Mouse (Mus musculus) neural tube, embryonic 12.5 days (tissue): ENCODE measurements around the gene Zyg11a. TPM values are rescaled to one million over a fixed set of nuclear protein-coding genes. Genes with fewer than 3 reads are reported as not detected.

Source experiments
- ATAC-seq: fragments of 200-750 bp; cut with Nextera tagmentation; 2 replicates; pipeline ENCODE4 v1.8.0; 2017; ENCODE audit warnings: low read depth, mild to moderate bottlenecking, moderate TSS enrichment, moderate library complexity; ENCODE audit not compliant: low FRiP score
- H3K27ac ChIP-seq: fragments of 300-500 bp; sonication (generic); 2 replicates; pipeline ENCODE4 v1.5.1; 2016
- H3K27me3 ChIP-seq: fragments of 300-500 bp; sonication (generic); replicated peaks from 2 replicates; pipeline ENCODE4 v1.6.1; 2016; ENCODE audit warnings: mild to moderate bottlenecking
- H3K36me3 ChIP-seq: fragments of 300-500 bp; sonication (generic); 2 replicates; pipeline ENCODE4 v1.6.1; 2016; ENCODE audit warnings: mild to moderate bottlenecking
- H3K4me1 ChIP-seq: fragments of 300-500 bp; sonication (generic); 2 replicates; pipeline ENCODE4 v1.6.1; 2016
- H3K4me2 ChIP-seq: fragments of 300-500 bp; sonication (generic); replicated peaks from 2 replicates; pipeline ENCODE4 v1.6.1; 2016; ENCODE audit warnings: mild to moderate bottlenecking
- H3K4me3 ChIP-seq: fragments of 300-500 bp; sonication (generic); 2 replicates; pipeline ENCODE4 v1.5.1; 2016
- H3K9ac ChIP-seq: fragments of 300-500 bp; sonication (generic); 2 replicates; pipeline ENCODE4 v1.6.1; 2016; ENCODE audit warnings: mild to moderate bottlenecking
- H3K9me3 ChIP-seq: fragments of 300-500 bp; sonication (generic); 2 replicates; pipeline ENCODE4 v1.6.1; 2016; ENCODE audit warnings: mild to moderate bottlenecking
- WGBS: fragments of 180-500 bp; shearing (Covaris S2); methylation state at CpG from one replicate; pipeline ENCODE4 v1.1.7; 2016; 5-methylcytosine and 5-hydroxymethylcytosine counted together
- polyA plus RNA-seq: library from polyadenylated mRNA; unstranded; fragments of >200 nt; fragmentation: Nextera tagmentation; extraction: Ambion mirVana; gene quantifications from 2 replicates; pipeline ENCODE4 v1.2.1, GENCODE M21; 2016

The Zyg11a gene
- polyA plus RNA-seq = 0.09 TPM in 1 of 2 replicates, not detected in the other

DNA sequence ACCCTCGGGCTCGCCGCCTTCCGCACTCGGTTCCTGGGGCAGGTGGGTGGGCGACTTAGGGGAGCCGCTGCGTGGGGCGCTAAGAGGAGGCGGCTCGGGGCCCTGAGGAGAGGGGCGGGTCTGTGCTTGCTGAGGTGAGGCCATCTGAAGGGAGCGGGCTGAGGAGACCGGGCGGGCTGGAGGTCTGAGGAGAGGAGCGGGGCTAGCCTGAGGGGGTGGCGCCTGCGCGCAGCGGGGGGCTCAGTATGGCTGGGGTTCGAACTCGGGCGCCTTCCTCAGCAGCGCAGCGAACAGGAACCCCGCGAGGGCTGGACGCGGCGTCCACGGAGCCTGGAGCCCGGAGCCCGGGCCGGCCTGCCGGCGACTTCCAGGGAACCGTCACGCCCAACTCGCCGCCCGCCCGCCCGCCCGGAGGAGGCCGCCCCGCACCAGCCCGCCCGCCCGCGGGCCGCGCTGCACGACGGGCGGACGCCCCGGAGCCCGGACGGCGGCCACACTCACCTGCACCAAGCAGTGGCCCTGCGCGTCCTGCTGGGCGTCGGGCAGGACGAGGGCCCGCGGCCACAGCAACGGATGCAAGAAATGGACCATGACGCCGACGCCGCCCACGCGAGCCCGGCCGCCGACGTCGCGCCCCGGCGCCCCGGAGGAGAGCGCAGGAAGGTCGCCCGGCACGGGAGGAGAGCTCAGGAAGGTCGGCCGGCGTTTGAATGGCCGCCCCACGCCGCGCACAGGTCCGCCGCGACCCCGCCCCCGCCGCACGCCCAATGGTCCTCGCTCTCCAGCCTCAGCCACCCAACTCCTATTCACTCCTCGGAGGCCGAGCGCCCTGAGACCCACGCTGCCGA is at the start of gene Zyg11a:
Zyg11a (minus strand) TSS at position 717 of the 848 bp plus-strand sequence.
- Histone ChIP-seq H3K36me3 (no peaks in the 10 kb centered on the region), H3K9me3 (no peaks in the 10 kb centered on the region), H3K4me3 (peak within 1 kb of the TSS; percentile 37), H3K27ac (no peak within 1 kb of the TSS), H3K9ac (peak within 1 kb of the TSS; percentile 40), H3K4me1 (peaks cover 8% of the 10 kb centered on the region; the same call in 1 of the 2 replicates), H3K4me2 (peak within 1 kb of the TSS; percentile 66), H3K27me3 (peaks cover 46% of the 10 kb centered on the region)
- 1% methylated on average over 103 of the region's 107 CpGs for WGBS
- ATAC-seq = no peak

DNA sequence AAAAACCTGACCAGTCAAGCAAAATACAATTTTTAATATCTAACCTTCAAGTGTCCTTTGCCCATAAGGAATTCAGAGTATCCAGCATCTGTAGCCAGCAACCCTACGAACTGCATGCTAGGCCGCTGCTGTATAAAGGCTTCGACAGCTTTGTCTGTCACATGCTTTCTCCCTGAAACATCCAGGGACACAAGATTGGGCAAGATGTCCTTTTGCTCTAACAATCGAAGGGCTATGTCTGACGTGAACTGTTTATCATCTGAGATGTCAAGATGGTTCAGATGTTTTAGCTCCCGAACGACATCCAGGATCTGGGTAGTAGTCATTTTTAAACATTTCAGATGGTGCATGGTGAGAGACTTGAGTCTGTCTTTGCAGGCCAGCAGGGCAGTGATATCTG is 47.9 kb upstream of the Zyg11a start:
- no peak for ATAC-seq
- H3K27ac ChIP-seq = no peak overlapping the region
- H3K4me2 ChIP-seq = no peak overlapping the region
- H3K4me1 ChIP-seq = no peaks in the 10 kb centered on the region
- H3K9ac ChIP-seq = no peak overlapping the region
- H3K27me3 ChIP-seq = no peaks in the 10 kb centered on the region
- 95% methylated on average over 7 of the region's 7 CpGs for WGBS
- peaks cover 31% of the 10 kb centered on the region for H3K36me3 ChIP-seq
- no peak overlapping the region for H3K4me3 ChIP-seq
- no peaks in the 10 kb centered on the region for H3K9me3 ChIP-seq

DNA sequence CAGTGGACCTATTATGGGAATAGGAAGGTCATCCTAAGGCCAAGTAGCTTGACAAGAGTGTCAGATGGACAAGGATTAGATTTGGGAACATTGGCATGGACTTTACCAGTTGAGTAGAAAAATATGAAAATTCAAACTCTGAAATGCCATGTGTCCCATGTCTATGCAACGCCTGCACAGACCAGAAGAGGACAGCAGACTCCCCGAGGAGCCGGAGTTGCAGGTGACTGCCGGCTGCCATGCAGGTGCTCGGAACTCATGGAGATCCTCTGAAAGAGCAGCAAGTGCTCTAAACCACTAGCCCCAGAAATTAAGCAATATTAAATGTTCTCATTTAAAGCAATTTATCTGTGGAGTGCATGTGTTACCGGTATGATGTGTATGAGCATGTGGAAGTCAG is 35.5 kb upstream of the Zyg11a start:
- Histone ChIP-seq H3K36me3 (peaks cover 72% of the 10 kb centered on the region), H3K9ac (no peak overlapping the region), H3K27me3 (no peaks in the 10 kb centered on the region), H3K27ac (no peak overlapping the region), H3K4me3 (no peak overlapping the region), H3K4me1 (no peaks in the 10 kb centered on the region), H3K9me3 (no peaks in the 10 kb centered on the region), H3K4me2 (no peak overlapping the region)
- 94% methylated on average over 6 of the region's 6 CpGs for WGBS
- no peak for ATAC-seq

DNA sequence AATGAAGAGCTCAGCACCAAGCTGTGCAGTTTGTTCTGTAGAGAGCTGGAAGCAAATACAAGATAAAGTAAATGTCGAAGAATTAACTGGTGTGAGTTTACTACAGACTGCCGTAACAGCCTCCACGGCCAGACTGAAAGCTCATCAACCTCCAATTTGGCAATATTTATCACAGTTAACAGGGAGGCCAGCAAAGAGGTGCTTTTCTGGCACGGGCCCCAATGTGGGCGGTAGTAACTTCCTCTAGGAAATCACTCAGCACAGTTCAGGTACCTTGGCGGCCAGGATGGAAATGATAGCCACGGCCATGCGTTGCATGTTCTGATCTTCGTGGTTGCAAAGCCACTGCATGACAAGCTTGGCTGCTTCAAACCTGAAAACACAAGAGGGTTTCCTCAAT is 32.7 kb upstream of the Zyg11a start:
- H3K27me3 ChIP-seq = no peaks in the 10 kb centered on the region
- H3K9me3 ChIP-seq = no peaks in the 10 kb centered on the region
- no peak overlapping the region for H3K27ac ChIP-seq
- no peak overlapping the region for H3K4me3 ChIP-seq
- ATAC-seq = no peak
- peaks cover 55% of the 10 kb centered on the region for H3K36me3 ChIP-seq
- 97% methylated on average over 9 of the region's 9 CpGs for WGBS
- H3K4me2 ChIP-seq = no peak overlapping the region
- no peaks in the 10 kb centered on the region for H3K4me1 ChIP-seq
- no peak overlapping the region for H3K9ac ChIP-seq

DNA sequence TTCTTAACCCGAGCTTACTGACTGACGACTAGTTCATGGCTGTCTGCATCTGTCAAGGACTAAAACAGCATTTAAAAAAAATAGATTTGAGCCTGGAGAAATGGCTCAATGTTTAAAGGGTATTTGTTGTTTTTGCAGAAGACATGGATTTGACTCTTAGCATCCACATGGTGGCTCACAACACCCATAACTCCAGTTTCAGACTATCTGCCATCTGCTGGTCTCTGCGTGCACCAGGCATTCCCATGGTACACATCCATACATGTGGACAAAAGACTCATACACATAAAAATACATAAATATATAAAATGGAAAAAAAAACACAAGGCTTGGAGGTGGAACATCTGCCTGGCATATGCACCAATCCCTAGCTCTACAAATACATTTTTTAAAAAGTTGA is 31.5 kb upstream of the Zyg11a start:
- Histone ChIP-seq H3K9me3 (no peaks in the 10 kb centered on the region), H3K27ac (no peak overlapping the region), H3K4me3 (no peak overlapping the region), H3K36me3 (peaks cover 60% of the 10 kb centered on the region), H3K27me3 (no peaks in the 10 kb centered on the region), H3K9ac (no peak overlapping the region), H3K4me1 (no peaks in the 10 kb centered on the region), H3K4me2 (no peak overlapping the region)
- 93% methylated on average over 3 of the region's 3 CpGs for WGBS
- no peak for ATAC-seq

DNA sequence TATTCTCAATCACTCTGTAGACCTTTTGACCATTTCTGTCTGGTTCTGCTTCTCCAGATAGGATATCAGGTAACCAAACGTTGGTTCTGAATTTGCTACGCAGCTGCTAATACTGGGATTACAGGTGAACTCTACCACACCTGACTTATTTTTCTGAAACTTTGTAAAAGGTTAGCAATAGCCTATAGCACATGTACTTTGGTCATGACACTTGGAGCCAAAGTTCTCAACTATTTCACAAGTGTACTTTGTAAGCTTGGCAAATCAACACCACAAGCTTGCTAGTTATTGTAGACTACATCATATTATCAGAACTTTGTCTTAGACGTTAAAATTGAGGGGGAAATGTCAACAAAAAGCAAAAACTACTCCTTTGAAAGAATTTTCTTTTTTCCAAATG is 15.8 kb upstream of the Zyg11a start:
- Histone ChIP-seq H3K4me2 (no peak overlapping the region), H3K4me1 (no peaks in the 10 kb centered on the region), H3K4me3 (no peak overlapping the region), H3K27me3 (no peaks in the 10 kb centered on the region), H3K9ac (no peak overlapping the region), H3K36me3 (peaks cover 63% of the 10 kb centered on the region), H3K9me3 (no peaks in the 10 kb centered on the region), H3K27ac (no peak overlapping the region)
- no peak for ATAC-seq
- 94% methylated on average over 3 of the region's 3 CpGs for WGBS

DNA sequence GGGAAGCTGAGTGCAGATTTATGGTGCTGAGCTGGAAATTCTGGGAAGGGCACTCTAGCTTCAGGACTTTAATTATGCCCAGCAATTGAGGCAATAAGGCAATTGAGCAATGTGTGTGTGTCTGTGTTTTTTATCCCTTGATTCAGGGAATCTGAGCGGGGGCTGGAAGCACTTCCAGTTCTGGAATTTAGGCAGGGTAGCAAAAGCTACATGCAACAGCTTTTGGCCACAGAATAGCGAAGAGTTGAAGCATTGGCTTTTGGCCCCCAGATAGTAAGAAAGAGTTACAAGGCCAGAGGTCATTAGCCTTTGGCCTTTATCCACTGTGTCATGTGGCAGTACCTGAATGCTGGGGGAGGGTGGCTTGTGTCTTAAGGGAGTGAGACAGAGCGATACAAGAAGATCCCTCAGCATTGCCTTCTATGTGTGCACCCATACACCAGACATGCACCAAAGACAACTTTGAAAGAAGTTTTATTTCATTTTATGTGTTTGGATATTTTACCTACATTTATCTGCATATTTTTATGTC is 7.6 kb upstream of the Zyg11a start:
- no peaks in the 10 kb centered on the region for H3K36me3 ChIP-seq
- H3K27ac ChIP-seq = no peak overlapping the region
- no peak overlapping the region for H3K9ac ChIP-seq
- H3K9me3 ChIP-seq = no peaks in the 10 kb centered on the region
- H3K4me1 ChIP-seq = no peaks in the 10 kb centered on the region
- no peak for ATAC-seq
- H3K4me3 ChIP-seq = no peak overlapping the region
- no peak overlapping the region for H3K4me2 ChIP-seq
- 36% methylated on average over 3 of the region's 3 CpGs for WGBS
- no peaks in the 10 kb centered on the region; the same call in 1 of the 2 replicates for H3K27me3 ChIP-seq

DNA sequence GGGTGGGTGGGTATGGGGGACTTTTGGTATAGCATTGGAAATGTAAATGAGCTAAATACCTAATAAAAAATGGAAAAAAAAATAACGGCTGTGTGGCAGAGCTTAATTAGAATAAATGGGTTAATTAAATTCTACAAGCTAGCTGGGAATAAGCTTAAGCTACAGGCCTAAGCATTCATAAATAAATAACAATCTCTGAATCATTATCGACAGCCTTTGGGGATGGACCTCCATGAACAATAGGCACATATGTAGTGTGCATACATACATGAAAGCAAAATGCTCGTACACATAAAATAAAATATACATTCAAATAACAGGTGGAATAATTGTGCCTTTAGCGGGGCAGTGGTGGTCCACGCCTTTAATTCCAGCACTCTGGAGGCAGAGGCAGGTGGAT is 4.7 kb upstream of the Zyg11a start:
- Histone ChIP-seq H3K9ac (no peak overlapping the region), H3K27ac (no peak overlapping the region), H3K27me3 (peaks cover 25% of the 10 kb centered on the region), H3K36me3 (no peaks in the 10 kb centered on the region), H3K4me1 (peaks cover 5% of the 10 kb centered on the region; the same call in 1 of the 2 replicates), H3K9me3 (no peaks in the 10 kb centered on the region), H3K4me2 (no peak overlapping the region), H3K4me3 (no peak overlapping the region)
- WGBS = 88% methylated on average over 5 of the region's 5 CpGs
- ATAC-seq = no peak

DNA sequence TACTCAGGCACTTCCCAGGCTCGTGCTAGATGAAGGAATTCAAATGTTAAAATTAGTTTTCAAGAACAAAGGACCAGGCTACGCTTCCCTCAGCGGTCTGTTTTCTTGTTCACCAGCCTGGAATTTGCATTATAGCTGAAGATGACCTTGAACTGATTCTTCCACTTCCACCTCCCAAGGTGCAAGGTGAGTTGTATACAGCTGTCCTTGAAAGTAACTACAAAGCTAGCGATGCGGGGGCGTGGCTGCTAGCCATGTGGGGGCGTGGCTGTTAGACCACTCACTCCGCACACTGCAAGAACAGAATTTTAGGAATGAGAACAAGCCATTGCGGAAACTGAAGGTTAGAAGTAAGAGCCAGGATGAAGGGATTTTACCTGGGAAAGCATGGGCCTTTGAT is 1.2 kb upstream of the Zyg11a start:
- WGBS = 6% methylated on average over 9 of the region's 9 CpGs
- Histone ChIP-seq H3K9me3 (no peaks in the 10 kb centered on the region), H3K4me1 (peaks cover 8% of the 10 kb centered on the region; the same call in 1 of the 2 replicates), H3K4me3 (no peak overlapping the region), H3K4me2 (peak overlapping the region; percentile 24; the same call in 1 of the 2 replicates), H3K36me3 (no peaks in the 10 kb centered on the region), H3K9ac (no peak overlapping the region), H3K27me3 (peaks cover 46% of the 10 kb centered on the region), H3K27ac (no peak overlapping the region)
- ATAC-seq = no peak

DNA sequence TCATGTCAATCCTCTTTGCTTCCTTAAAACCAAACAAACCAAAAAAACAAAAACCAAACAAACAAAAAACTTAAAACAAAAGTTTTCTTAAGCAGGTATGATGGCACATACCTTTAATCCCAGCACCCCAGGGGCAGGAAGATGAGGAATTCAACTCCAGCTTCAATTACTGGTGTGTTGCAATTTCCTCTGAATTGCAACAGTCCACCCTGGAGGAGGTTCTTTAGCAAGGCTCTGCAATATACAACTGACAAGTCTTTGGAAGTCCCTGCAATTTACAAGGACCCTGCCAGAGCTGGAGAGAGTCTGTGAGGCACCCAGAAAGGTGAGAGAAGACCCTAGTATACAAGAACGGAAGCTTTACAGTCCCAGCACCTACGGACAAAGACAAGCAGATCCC is 4.8 kb downstream of the Zyg11a start:
- no peak overlapping the region for H3K9ac ChIP-seq
- WGBS = 85% methylated on average over 2 of the region's 2 CpGs
- H3K27me3 ChIP-seq = peaks cover 25% of the 10 kb centered on the region
- ATAC-seq = no peak
- no peaks in the 10 kb centered on the region for H3K36me3 ChIP-seq
- H3K4me2 ChIP-seq = no peak overlapping the region
- H3K9me3 ChIP-seq = no peaks in the 10 kb centered on the region
- no peak overlapping the region for H3K4me3 ChIP-seq
- H3K27ac ChIP-seq = no peak overlapping the region
- H3K4me1 ChIP-seq = peaks cover 8% of the 10 kb centered on the region; the same call in 1 of the 2 replicates

DNA sequence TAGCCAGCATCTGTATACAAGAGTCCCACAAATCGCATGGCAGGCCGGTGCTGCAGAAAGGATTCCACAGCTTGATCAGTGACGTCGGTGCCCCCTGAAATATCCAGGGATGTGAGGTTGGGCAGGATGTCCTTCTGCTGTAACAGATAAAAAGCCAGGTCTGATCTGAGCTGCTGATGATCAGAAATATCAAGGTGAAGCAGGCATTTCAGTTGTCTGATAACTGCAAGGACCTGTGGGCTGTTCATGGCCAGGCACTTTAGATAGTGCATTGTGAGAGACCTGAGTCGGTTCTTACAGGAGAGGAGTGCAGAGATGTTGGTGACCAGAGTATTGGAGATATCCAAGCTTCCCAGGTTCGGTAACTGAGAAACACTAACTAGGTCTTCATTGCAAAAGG is 13.2 kb downstream of the Zyg11a start:
- WGBS = 88% methylated on average over 6 of the region's 6 CpGs
- Histone ChIP-seq H3K9ac (no peak overlapping the region), H3K27ac (no peak overlapping the region), H3K4me1 (no peaks in the 10 kb centered on the region), H3K36me3 (no peaks in the 10 kb centered on the region), H3K27me3 (no peaks in the 10 kb centered on the region), H3K4me3 (no peak overlapping the region), H3K4me2 (no peak overlapping the region), H3K9me3 (no peaks in the 10 kb centered on the region)
- no peak for ATAC-seq

DNA sequence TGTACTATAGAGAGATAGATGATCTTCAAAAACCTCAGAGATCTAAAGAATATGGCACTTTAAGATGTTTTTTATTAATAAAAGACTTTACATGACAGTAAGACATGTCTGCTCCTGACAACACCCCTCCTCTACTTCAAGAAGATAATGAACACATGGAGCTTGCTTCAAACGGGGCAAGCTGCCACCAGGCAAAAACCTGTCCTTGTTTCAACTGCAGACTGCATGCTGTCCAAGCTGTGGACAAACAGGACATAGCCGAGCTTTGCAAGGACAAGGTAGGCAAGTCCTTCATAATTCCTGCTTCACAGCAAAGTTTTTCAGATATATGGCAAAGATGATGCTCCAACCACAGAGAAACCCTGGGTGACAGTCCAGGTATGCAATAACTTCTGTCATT is 18.6 kb downstream of the Zyg11a start:
- Histone ChIP-seq H3K36me3 (no peaks in the 10 kb centered on the region), H3K9ac (no peak overlapping the region), H3K27me3 (no peaks in the 10 kb centered on the region), H3K27ac (no peak overlapping the region), H3K4me3 (no peak overlapping the region), H3K4me1 (no peaks in the 10 kb centered on the region), H3K9me3 (no peaks in the 10 kb centered on the region), H3K4me2 (no peak overlapping the region)
- 80% methylated on average over 2 of the region's 2 CpGs for WGBS
- ATAC-seq = no peak
